In genomic region chr9:60457359-60458210, GRCm38 (mm10) we compare ENCODE assay signal across 9 mouse cellular contexts.
A peak's percentile ranks its signal among the peaks of the same experiment; 100 is the strongest.
DNase-seq lines count a peak whose midpoint lies in the region; ATAC-seq lines count a peak whose summit lies in the region.
"Had no signal": no experiment of that assay in that cellular context is flagged by ENCODE, and none has a peak within 500 bp of the region (broad histone marks: within the 10 kb centered on the region; RNA-seq: fewer than 3 reads in every experiment).

No protein-coding gene starts in this region.

- peak overlapping the region; percentile 36; the same call in 1 of the 2 replicates for H3K9ac ChIP-seq in kidney, embryonic 16.5 days (replicated peaks; ENCODE audit: low read length)
- H3K9ac ChIP-seq in forebrain, embryonic 13.5 days, result peak overlapping the region; percentile 23; the same call in 1 of the 2 replicates
- no peak overlapping the region for H3K9ac ChIP-seq in stomach, embryonic 15.5 days
- H3K9ac ChIP-seq: liver, embryonic 15.5 days had no signal

- no peak for DNase-seq in kidney, postnatal 25 days
- peak; percentile 76 to 79 for DNase-seq in heart, postnatal 10 days
- peak; percentile 91 for DNase-seq in left cerebral cortex, postnatal 4 days
- DNase-seq in testis, postnatal 10 days (ENCODE audit: low spot score), result no peak
- DNase-seq in spleen, postnatal 36 days (ENCODE audit: low spot score in 2 of 2), result no peak

- H3K4me3 ChIP-seq in kidney, embryonic 16.5 days (ENCODE audit: low read length), result no peak overlapping the region
- peak overlapping the region; percentile 8; the same call in 1 of the 2 replicates for H3K4me3 ChIP-seq in forebrain, embryonic 13.5 days
- no peak overlapping the region for H3K4me3 ChIP-seq in stomach, embryonic 15.5 days (replicated peaks)
- H3K4me3 ChIP-seq: liver, embryonic 15.5 days had no signal

- WGBS in kidney, embryonic 16.5 days, result 63% methylated on average over 18 of the region's 18 CpGs
- WGBS in forebrain, embryonic 13.5 days, result 16% methylated on average over 18 of the region's 18 CpGs
- WGBS in stomach, embryonic 15.5 days, result 54% methylated on average over 18 of the region's 18 CpGs

- no peak overlapping the region; the same call in 1 of the 2 replicates for H3K4me2 ChIP-seq in kidney, embryonic 16.5 days (replicated peaks; ENCODE audit: low read depth, low read length)
- H3K4me2 ChIP-seq in forebrain, embryonic 13.5 days, result peak overlapping the region; percentile 50
- peak overlapping the region; percentile 32; the same call in 1 of the 2 replicates for H3K4me2 ChIP-seq in stomach, embryonic 15.5 days
- H3K4me2 ChIP-seq: liver, embryonic 15.5 days had no signal

- intact Hi-C loops in heart, postnatal 10 days (cut with DNase I), result no loop called here
- intact Hi-C loops in left cerebral cortex, postnatal 4 days (cut with DNase I), result loop anchor here (10.0 kb wide), 1 partner anchor 173 kb away; no protein-coding TSS in a partner anchor

- H3K27ac ChIP-seq in kidney, embryonic 16.5 days (ENCODE audit: low read length), result peak overlapping the region; percentile 77
- H3K27ac ChIP-seq in forebrain, embryonic 13.5 days, result peak overlapping the region; percentile 92
- H3K27ac ChIP-seq in stomach, embryonic 15.5 days, result peak overlapping the region; percentile 81
- H3K27ac ChIP-seq: liver, embryonic 15.5 days had no signal

- peak; percentile 30; the same call in 1 of the 2 replicates for ATAC-seq in kidney, embryonic 16.5 days (ENCODE audit: low FRiP score, low TSS enrichment)
- ATAC-seq in forebrain, embryonic 13.5 days, result peak; percentile 86
- peak; percentile 40; the same call in 1 of the 2 replicates for ATAC-seq in stomach, embryonic 15.5 days (ENCODE audit: insufficient read depth, low FRiP score, low read depth)

- H3K36me3 ChIP-seq in kidney, embryonic 16.5 days (ENCODE audit: insufficient read depth, low read length), result no peaks in the 10 kb centered on the region
- no peaks in the 10 kb centered on the region for H3K36me3 ChIP-seq in forebrain, embryonic 13.5 days (ENCODE audit: poor library complexity, severe bottlenecking)
- H3K36me3 ChIP-seq in stomach, embryonic 15.5 days, result no peaks in the 10 kb centered on the region
- H3K36me3 ChIP-seq: liver, embryonic 15.5 days had no signal

- peaks cover 21% of the 10 kb centered on the region for H3K4me1 ChIP-seq in kidney, embryonic 16.5 days (ENCODE audit: insufficient read depth, low read length)
- peaks cover 63% of the 10 kb centered on the region for H3K4me1 ChIP-seq in forebrain, embryonic 13.5 days
- H3K4me1 ChIP-seq in stomach, embryonic 15.5 days, result peaks cover 8% of the 10 kb centered on the region; the same call in 1 of the 2 replicates
- H3K4me1 ChIP-seq: liver, embryonic 15.5 days had no signal

- H3K9me3 ChIP-seq in kidney, embryonic 16.5 days (ENCODE audit: low read length), result 0 out of 2 replicates have a peak, but pooled peaks cover 3% of the 10 kb centered on the region
- no peaks in the 10 kb centered on the region for H3K9me3 ChIP-seq in forebrain, embryonic 13.5 days (replicated peaks)
- H3K9me3 ChIP-seq in stomach, embryonic 15.5 days, result no peaks in the 10 kb centered on the region
- H3K9me3 ChIP-seq: liver, embryonic 15.5 days had no signal

- no peaks in the 10 kb centered on the region for H3K27me3 ChIP-seq in kidney, embryonic 16.5 days (ENCODE audit: insufficient read depth, low read length)
- no peaks in the 10 kb centered on the region for H3K27me3 ChIP-seq in forebrain, embryonic 13.5 days
- H3K27me3 ChIP-seq in stomach, embryonic 15.5 days (replicated peaks), result no peaks in the 10 kb centered on the region
- H3K27me3 ChIP-seq: liver, embryonic 15.5 days had no signal

Comparison
In these comparisons a context has a peak if more than half of its experiments do, and no peak if none do; other contexts are left out.
1. ATAC-seq: peak in every context shown above with its lines; median percentile 86 in forebrain, embryonic 13.5 days; 40 in stomach, embryonic 15.5 days; 30 in kidney, embryonic 16.5 days.
2. DNase-seq: peak in heart, postnatal 10 days (2 of 2) and left cerebral cortex, postnatal 4 days (single experiment); none in kidney, postnatal 25 days (0 of 2), testis, postnatal 10 days (single experiment) and spleen, postnatal 36 days (0 of 2).
3. Peak in every context shown above with its lines, with median percentiles within 50 percentile points of each other: H3K27ac ChIP-seq.